Mouse (Mus musculus) inflammation-experienced regulatory T-cells, adult 16 weeks (primary cell): ENCODE results near the gene Rps27a. TPM values are rescaled to one million over a fixed set of nuclear protein-coding genes. Genes with fewer than 3 reads are reported as not detected.

Experiments used
- polyA plus RNA-seq: library from polyadenylated mRNA; unstranded; fragments of 100-300 nt; shearing (Covaris generic); gene quantifications from one replicate; pipeline ENCODE4 v1.2.1, GENCODE M21; 2017

Gene Rps27a
- polyA plus RNA-seq = 449 TPM

GRCm38 (mm10) chr11:29547752-29548503, at the start of gene Rps27a, which contains the start of gene Clhc1:
Rps27a (minus strand) TSS chr11:29548109.
Clhc1 (plus strand) TSS chr11:29547950.

GRCm38 (mm10) chr11:29525988-29526794, 21.7 kb downstream of the Rps27a start, which contains the start of gene Mtif2:
Mtif2 (plus strand) TSS chr11:29526408.

GRCm38 (mm10) chr11:29514682-29515412, 33.1 kb downstream of the Rps27a start, which contains the start of gene Prorsd1:
Prorsd1 (minus strand) TSS chr11:29515033.

Other genes with a start within 250 kb of the Rps27a start
- 0.83 TPM for gene Ccdc88a, start 174.5 kb downstream of the Rps27a start, polyA plus RNA-seq
- 38.1 TPM for gene Prorsd1, start 33.1 kb downstream of the Rps27a start, polyA plus RNA-seq
- gene Mtif2, start 21.7 kb downstream of the Rps27a start, polyA plus RNA-seq = 50.3 TPM
- 1.8 TPM for gene Clhc1, start 159 bp downstream of the Rps27a start, polyA plus RNA-seq
- gene Rtn4, start 144.8 kb upstream of the Rps27a start, polyA plus RNA-seq = 9.0 TPM